In genomic region chr8:57652456-57653055, GRCm38 (mm10) we compare ENCODE assay signal across 8 mouse cellular contexts. TPM values are rescaled to one million over a fixed set of nuclear protein-coding genes. Genes with fewer than 3 reads are reported as not detected.
DNase-seq lines count a peak whose midpoint lies in the region; ATAC-seq lines count a peak whose summit lies in the region.

Gene Galnt7, minus strand, starts transcription at chr8:57653032.

- H3K4me1 ChIP-seq in embryonic facial prominence, embryonic 12.5 days: peaks cover 14% of the 10 kb centered on the region; the same call in 1 of the 2 replicates
- no peaks in the 10 kb centered on the region for H3K4me1 ChIP-seq in heart, embryonic 11.5 days (ENCODE audit: control insufficient read depth, insufficient read depth, low read length)
- peaks cover 24% of the 10 kb centered on the region for H3K4me1 ChIP-seq in kidney, embryonic 15.5 days
- peaks cover 40% of the 10 kb centered on the region for H3K4me1 ChIP-seq in liver, embryonic 12.5 days
- peaks cover 10% of the 10 kb centered on the region; the same call in 1 of the 2 replicates for H3K4me1 ChIP-seq in stomach, embryonic 14.5 days (ENCODE audit: control insufficient read depth, insufficient read depth, low read length)

- H3K27me3 ChIP-seq in embryonic facial prominence, embryonic 12.5 days: no peaks in the 10 kb centered on the region
- 0 out of 2 replicates have a peak, but pooled peaks cover 5% of the 10 kb centered on the region for H3K27me3 ChIP-seq in heart, embryonic 11.5 days (ENCODE audit: control insufficient read depth, insufficient read depth, low read length)
- no peaks in the 10 kb centered on the region for H3K27me3 ChIP-seq in kidney, embryonic 15.5 days
- H3K27me3 ChIP-seq in liver, embryonic 12.5 days (replicated peaks): no peaks in the 10 kb centered on the region
- H3K27me3 ChIP-seq in stomach, embryonic 14.5 days (ENCODE audit: control insufficient read depth, insufficient read depth, low read length): no peaks in the 10 kb centered on the region

- no peaks in the 10 kb centered on the region for H3K36me3 ChIP-seq in embryonic facial prominence, embryonic 12.5 days
- H3K36me3 ChIP-seq in heart, embryonic 11.5 days (ENCODE audit: control insufficient read depth, insufficient read depth, low read length): no peaks in the 10 kb centered on the region
- H3K36me3 ChIP-seq in kidney, embryonic 15.5 days: 0 out of 2 replicates have a peak, but pooled peaks cover 3% of the 10 kb centered on the region
- H3K36me3 ChIP-seq in liver, embryonic 12.5 days: no peaks in the 10 kb centered on the region
- no peaks in the 10 kb centered on the region for H3K36me3 ChIP-seq in stomach, embryonic 14.5 days (ENCODE audit: control insufficient read depth, insufficient read depth, low read length)

- WGBS in embryonic facial prominence, embryonic 12.5 days: 1% methylated on average over 66 of the region's 74 CpGs
- 0% methylated on average over 55 of the region's 74 CpGs for WGBS in heart, embryonic 11.5 days (ENCODE audit: insufficient replicate concordance)
- under 1% methylated on average over 41 of the region's 74 CpGs for WGBS in kidney, embryonic 15.5 days
- WGBS in liver, embryonic 12.5 days (ENCODE audit: insufficient replicate concordance): under 1% methylated on average over 50 of the region's 74 CpGs
- WGBS in stomach, embryonic 14.5 days: under 1% methylated on average over 60 of the region's 74 CpGs

- no peaks in the 10 kb centered on the region for H3K9me3 ChIP-seq in embryonic facial prominence, embryonic 12.5 days
- H3K9me3 ChIP-seq in heart, embryonic 11.5 days (replicated peaks; ENCODE audit: control insufficient read depth, low read length): no peaks in the 10 kb centered on the region
- H3K9me3 ChIP-seq in kidney, embryonic 15.5 days (replicated peaks): no peaks in the 10 kb centered on the region
- H3K9me3 ChIP-seq in liver, embryonic 12.5 days (replicated peaks): no peaks in the 10 kb centered on the region
- H3K9me3 ChIP-seq in stomach, embryonic 14.5 days (ENCODE audit: control insufficient read depth, low read depth, low read length): no peaks in the 10 kb centered on the region

- peak within 1 kb of the TSS; percentile 97 for H3K27ac ChIP-seq in embryonic facial prominence, embryonic 12.5 days
- H3K27ac ChIP-seq in heart, embryonic 11.5 days (ENCODE audit: low read depth, low read length): peak within 1 kb of the TSS; percentile 82
- H3K27ac ChIP-seq in kidney, embryonic 15.5 days: peak within 1 kb of the TSS; percentile 99
- H3K27ac ChIP-seq in liver, embryonic 12.5 days: peak within 1 kb of the TSS; percentile 85
- peak within 1 kb of the TSS; percentile 97 for H3K27ac ChIP-seq in stomach, embryonic 14.5 days (ENCODE audit: low read length)

- peak within 1 kb of the TSS; percentile 68 for H3K4me2 ChIP-seq in embryonic facial prominence, embryonic 12.5 days (replicated peaks)
- H3K4me2 ChIP-seq in heart, embryonic 11.5 days: peak within 1 kb of the TSS; percentile 77
- peak within 1 kb of the TSS; percentile 89 for H3K4me2 ChIP-seq in kidney, embryonic 15.5 days
- H3K4me2 ChIP-seq in liver, embryonic 12.5 days: peak within 1 kb of the TSS; percentile 96
- H3K4me2 ChIP-seq in stomach, embryonic 14.5 days (replicated peaks; ENCODE audit: low read depth, low read length): peak within 1 kb of the TSS; percentile 57

- peak within 1 kb of the TSS; percentile 90 for H3K9ac ChIP-seq in embryonic facial prominence, embryonic 12.5 days
- H3K9ac ChIP-seq in heart, embryonic 11.5 days (ENCODE audit: low read depth, low read length): peak within 1 kb of the TSS; percentile 86
- H3K9ac ChIP-seq in kidney, embryonic 15.5 days: peak within 1 kb of the TSS; percentile 96
- H3K9ac ChIP-seq in liver, embryonic 12.5 days: peak within 1 kb of the TSS; percentile 91
- H3K9ac ChIP-seq in stomach, embryonic 14.5 days (replicated peaks; ENCODE audit: low read depth, low read length): peak within 1 kb of the TSS; percentile 98

- peak within 1 kb of the TSS; percentile 87 for H3K4me3 ChIP-seq in embryonic facial prominence, embryonic 12.5 days
- H3K4me3 ChIP-seq in heart, embryonic 11.5 days (ENCODE audit: low read depth, low read length): peak within 1 kb of the TSS; percentile 69
- peak within 1 kb of the TSS; percentile 89 for H3K4me3 ChIP-seq in kidney, embryonic 15.5 days (replicated peaks)
- H3K4me3 ChIP-seq in liver, embryonic 12.5 days: peak within 1 kb of the TSS; percentile 86
- peak within 1 kb of the TSS; percentile 94 for H3K4me3 ChIP-seq in stomach, embryonic 14.5 days (ENCODE audit: low read depth, low read length)

- peak; percentile 82 for ATAC-seq in embryonic facial prominence, embryonic 12.5 days (ENCODE audit: insufficient number of reproducible peaks, insufficient read depth, low FRiP score, low TSS enrichment)
- peak; percentile 86 for ATAC-seq in heart, embryonic 11.5 days (replicated peaks; ENCODE audit: insufficient number of reproducible peaks, low FRiP score, low TSS enrichment)
- ATAC-seq in kidney, embryonic 15.5 days (replicated peaks; ENCODE audit: low FRiP score): peak; percentile 90
- ATAC-seq in liver, embryonic 12.5 days: peak; percentile 75
- peak; percentile 90 for ATAC-seq in stomach, embryonic 14.5 days (ENCODE audit: insufficient number of reproducible peaks, insufficient read depth, low FRiP score, low read depth)

- DNase-seq in 3134 (ENCODE audit: extremely low read depth, insufficient read length, low spot score): peak; percentile 83
- DNase-seq in adrenal gland, postnatal 10 days: peak; percentile 85
- peak; percentile 82 for DNase-seq in naive thymus-derived CD4-positive, alpha-beta T cell, adult 2 months (ENCODE audit: low read depth)

RNA-seq across cellular contexts. Expression of gene Galnt7, which starts in this region (rescaled TPM):
- 10 to 100 TPM; 13.1 to 15.3 TPM for total RNA-seq in adrenal gland, postnatal 10 days (2021)
- polyA plus RNA-seq in embryonic facial prominence, embryonic 12.5 days (2016; fragmentation: Nextera tagmentation; extraction: Ambion mirVana): 13.8 and 17.8 TPM in 2 replicates
- polyA plus RNA-seq in heart, embryonic 11.5 days (2014; fragmentation: Nextera tagmentation; extraction: Ambion mirVana): 8.2 and 8.5 TPM in 2 replicates
- polyA plus RNA-seq in kidney, embryonic 15.5 days (2015; fragmentation: Nextera tagmentation; extraction: Ambion mirVana): 21.5 and 25.2 TPM in 2 replicates
- polyA plus RNA-seq in liver, embryonic 12.5 days (2016; fragmentation: Nextera tagmentation; extraction: Ambion mirVana): 10.0 and 10.3 TPM in 2 replicates
- 35.3 and 35.5 TPM in 2 replicates for polyA plus RNA-seq in stomach, embryonic 14.5 days (2014; fragmentation: Nextera tagmentation; extraction: Ambion mirVana)

Comparison
In these comparisons a context has a peak if more than half of its experiments do, and no peak if none do; other contexts are left out.
1. Peak in every context shown above with its lines: DNase-seq, ATAC-seq, H3K4me3 ChIP-seq and H3K27ac ChIP-seq.